Mouse (Mus musculus) urinary bladder, adult 18-20 months (tissue): ENCODE data around the gene Gm21721.
"Not testable (repeated sequence)": the region's sequence is repeated elsewhere in the genome, so short reads cannot be mapped to it uniquely, and the experiment has no call there.

ENCODE experiments used
- DNase-seq, 2 experiments: peaks; one replicate each; pipeline ENCODE4 v3.0.0; 2022; ENCODE audit warnings: low spot score in 2 of 2, mixed read lengths in 2 of 2

Gm21721 gene

GRCm38 (mm10) chrY:9202090-9202489 lies at the start of gene Gm21721:
Gene Gm21721 (minus strand): TSS chrY:9202190.
- DNase-seq: not testable (repeated sequence)
